Mouse (Mus musculus) brain, embryonic 14.5 days (tissue): Measurements from ENCODE around the gene Pde4b. TPM values are rescaled to one million over a fixed set of nuclear protein-coding genes. Genes with fewer than 3 reads are reported as not detected.

Experiments used
- DNase-seq: peaks from one replicate; pipeline ENCODE4 v3.0.0-alpha.2; 2011; ENCODE audit warnings: low read depth
- CTCF ChIP-seq: fragments of 200-500 bp; IDR thresholded peaks from 2 replicates; pipeline ENCODE4 v1.5.1; 2012; ENCODE audit warnings: inconsistent platforms, mild to moderate bottlenecking, moderate library complexity, borderline replicate concordance; ENCODE audit not compliant: insufficient read depth, insufficient read length; ENCODE audit errors: extremely low read depth
- POLR2A ChIP-seq: fragments of 200-500 bp; IDR thresholded peaks from 2 replicates; pipeline ENCODE4 v1.6.1; 2012; ENCODE audit warnings: mild to moderate bottlenecking, inconsistent platforms, borderline replicate concordance; ENCODE audit not compliant: poor library complexity, insufficient read depth, insufficient read length, severe bottlenecking; ENCODE audit errors: extremely low read depth
- polyA plus RNA-seq: library from polyadenylated mRNA; depleted of rRNA; stranded (reverse); fragments of >200 nt; gene quantifications from 2 replicates; pipeline ENCODE4 v1.2.3, GENCODE M21; 2012

The Pde4b gene
- polyA plus RNA-seq, 1 experiment, result 35.0 TPM

DNA sequence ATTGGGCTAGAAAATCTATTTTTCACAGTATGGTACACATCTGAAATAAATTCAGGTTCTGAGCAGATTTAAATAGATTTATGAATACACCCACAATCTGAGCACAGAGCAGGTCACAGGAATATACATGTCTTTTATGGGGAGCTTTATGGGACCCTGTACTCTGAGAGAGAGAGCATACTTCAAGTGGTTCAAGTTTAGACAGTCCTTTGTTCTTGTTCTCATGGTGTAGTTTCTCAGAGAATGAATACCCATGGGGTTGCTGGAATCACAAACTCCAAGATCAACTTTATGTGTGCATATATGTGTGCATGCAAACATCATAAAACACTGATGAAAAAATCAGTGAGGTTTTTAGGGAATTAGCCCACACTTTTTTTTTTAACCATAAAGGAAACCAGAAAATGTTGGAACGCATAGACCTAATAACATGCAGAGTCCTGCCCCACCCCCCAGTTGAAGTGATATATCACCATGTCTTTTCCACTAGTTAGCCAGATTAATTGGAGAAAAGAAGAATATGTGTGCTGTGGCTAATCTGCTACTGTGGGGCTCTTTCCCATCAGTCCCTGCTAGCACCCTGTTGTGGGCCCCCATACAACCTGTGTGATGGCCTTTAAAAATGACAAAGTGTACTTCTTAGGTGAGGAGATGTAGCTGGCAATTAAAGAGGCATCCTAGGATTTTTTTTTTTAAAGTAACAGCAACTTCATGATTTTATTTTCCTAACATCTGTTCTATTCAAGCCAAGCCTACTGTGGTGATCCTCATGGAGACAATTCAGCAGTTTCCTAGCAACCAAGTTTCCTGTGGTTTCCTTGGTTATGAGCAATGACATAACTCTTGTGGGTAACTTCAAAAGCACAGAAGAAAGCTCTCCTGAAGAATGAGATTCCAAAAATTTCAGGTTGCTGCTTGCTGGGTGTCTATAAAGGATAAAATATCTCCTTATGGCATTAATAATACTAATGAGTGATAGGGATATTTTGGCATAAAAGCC is 264.4 kb downstream of the Pde4b start:
- DNase-seq, result peak; percentile 70
- no peak for TF ChIP-seq CTCF
- no peak for TF ChIP-seq POLR2A

DNA sequence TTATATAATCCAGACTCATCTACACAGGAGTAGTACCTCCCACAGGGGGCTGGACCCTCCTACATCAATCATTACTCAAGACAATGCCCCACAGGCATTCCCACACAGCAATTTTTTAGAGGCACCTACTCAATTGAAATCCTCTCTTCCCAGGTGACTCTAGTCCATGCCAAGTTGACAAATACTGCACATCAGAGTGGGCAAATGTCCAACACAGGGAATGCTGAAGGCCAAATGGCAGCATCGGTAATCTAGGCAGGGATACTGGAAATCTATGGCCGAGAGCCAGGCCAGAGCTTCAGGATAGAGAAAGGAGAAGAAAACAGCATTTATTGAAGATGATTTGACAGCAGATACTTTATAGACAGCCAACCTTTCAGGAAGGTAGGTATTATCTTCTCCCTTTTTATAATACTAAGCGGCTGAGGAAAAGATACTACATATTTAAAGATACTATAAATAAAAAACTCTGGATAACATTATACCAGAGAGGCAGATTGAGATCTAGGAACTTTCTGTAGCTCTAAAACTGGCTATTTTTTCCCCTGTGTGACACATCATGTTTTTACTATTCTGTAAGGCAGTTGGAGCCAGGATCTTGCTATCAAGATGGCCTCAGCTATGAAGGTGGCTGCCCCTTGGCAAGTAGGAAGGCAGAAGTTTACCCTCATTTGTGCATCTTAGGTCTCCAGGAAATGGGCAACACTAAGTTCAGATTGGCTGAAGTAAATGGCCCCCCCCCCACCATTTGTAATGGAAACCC is 266.5 kb downstream of the Pde4b start:
- TF ChIP-seq POLR2A (no peak), CTCF (no peak)
- DNase-seq, result no peak

DNA sequence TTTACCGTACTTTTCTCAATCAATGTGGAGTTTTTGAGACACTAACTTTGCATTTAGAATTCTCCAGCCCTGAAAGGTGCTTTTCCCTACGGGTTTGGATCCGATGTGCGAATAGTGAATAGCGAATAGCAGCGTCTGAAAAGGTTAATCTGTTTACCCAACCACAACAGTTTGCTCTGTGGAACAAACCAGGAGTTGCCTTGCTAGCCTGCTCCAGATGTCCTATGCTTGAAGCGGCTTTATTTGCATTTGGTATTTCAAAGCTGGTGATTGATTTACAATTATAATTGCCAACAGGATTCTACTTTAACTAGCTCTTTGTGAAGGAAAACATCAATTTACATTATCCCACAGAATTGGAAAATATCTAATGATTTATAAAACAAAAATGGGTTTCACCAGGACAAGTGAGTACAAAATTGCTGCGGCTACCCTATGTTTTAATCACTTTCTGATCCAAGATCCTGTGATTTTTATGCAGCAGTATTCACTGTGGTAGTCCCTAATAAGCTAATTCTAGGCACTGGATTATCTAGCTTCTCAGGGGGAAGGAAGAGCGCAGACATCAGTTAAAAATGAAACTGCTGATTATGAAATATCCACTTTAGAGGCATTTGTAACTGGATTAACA is 280.9 kb downstream of the Pde4b start:
- peak; percentile 59 for DNase-seq
- TF ChIP-seq POLR2A (no peak), CTCF (no peak)

DNA sequence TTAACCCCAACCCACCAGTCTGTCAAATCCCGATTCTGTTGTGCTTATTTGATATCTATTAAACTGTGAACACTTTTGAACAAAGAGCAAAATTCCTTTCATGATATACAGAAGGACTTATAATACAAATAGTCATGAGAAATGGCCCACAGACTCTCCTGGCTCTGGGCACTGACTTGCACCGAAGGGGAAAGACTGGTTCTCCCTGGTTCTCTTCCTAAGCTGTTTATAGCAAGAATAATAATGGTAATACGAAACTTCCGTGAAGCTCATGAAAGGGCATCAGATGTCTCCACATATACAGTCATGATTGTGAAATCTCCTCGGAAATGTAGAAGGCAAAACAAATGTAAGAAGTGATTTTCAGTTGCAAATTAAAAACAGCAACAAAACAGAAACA is 287.3 kb downstream of the Pde4b start:
- no peak for DNase-seq
- TF ChIP-seq CTCF (no peak), POLR2A (no peak)

DNA sequence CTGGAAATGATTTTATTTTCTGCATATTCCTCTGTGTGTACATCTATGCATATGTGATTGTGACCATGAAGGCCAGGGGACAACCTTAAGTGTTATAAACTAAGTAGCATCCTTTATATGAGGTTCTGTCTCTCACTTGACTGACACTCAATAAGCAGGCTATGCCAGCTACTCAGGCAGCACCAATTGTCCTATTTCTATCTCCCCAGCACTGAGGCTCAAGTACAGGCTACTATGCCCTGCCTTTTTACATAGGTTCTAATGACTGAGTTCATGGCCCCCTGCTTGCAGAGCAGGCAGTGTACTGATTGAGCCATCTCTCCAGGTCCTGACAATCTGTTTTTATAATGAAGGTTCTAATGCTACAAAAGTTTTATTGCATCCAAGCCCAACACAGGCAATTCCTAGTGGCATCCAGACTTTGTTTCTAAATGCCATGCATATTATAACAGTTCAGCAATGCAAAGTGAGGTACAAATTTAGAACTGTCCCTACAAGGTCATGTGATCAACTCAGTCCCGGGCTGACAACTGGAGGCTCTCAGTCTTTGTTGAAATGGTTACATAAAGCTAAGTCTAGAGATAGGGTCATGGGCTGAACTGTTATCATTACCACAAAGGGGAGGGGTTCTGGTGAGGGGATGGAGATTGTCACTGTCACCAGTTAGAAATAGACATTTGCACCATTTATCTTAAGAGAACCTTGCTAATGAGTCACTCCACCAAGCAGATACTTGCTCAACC is 295.6 kb downstream of the Pde4b start:
- TF ChIP-seq CTCF (no peak), POLR2A (no peak)

DNA sequence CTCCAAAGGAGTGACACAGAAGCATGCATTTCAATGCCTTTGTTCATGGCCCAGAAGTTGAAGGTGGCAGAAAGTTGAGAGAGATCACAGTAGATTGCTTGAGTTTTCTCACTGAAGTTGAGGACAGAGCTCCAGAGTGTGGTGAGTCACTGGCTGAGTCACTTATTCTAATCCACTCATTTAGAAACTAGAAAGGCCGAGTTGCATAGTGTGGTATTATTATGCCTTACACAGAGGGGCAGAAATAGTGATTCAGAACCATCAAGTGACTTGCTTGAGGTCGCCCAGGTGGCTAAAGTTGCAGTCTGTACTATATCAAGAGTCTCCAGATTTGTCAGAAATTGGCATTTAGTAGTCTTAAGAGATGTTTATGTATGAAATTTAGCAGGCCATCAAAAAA is 306.3 kb downstream of the Pde4b start:
- TF ChIP-seq CTCF, result no peak
- DNase-seq, result no peak

More for the DNA sequence above, 295.6 kb downstream of the Pde4b start:
- no peak for DNase-seq

DNA sequence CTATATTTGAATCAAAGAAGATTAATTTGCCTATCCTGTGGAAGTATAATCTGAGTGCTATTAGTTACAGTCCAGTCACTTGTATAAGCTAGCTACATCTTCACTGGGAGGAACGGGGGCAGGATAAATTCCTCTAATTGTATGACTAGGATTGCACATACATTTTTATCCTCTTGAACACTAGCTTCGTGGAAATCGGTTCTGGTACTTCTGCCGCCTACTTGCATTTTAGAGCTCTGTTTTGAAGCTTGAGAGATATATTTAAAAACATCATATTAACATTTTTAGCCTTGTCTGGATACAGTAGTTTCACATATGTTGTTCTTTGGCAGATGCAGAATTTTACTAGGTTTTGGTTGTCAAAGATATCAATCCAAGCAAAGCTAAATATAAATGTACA is 310.0 kb downstream of the Pde4b start:
- TF ChIP-seq CTCF (no peak), POLR2A (no peak)
- DNase-seq, result no peak

DNA sequence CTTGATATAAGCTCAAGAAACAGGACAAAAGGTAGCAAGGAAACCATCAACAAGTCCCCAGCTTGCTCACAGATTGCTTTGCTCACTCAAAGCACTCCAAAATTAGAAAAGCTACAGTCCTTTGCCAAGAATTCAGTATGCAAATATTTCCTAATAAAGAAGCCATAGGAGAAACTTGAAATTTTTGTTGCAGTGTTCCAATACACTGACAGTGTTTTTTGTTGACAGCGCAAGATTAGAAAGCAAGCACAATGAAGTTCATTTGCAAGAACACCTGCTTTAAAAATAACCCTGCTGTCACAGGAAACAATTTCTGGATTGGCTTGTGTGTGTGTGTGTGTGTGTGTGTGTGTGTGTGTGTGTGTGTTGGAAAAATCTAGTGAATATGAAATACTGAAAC is 311.2 kb downstream of the Pde4b start:
- no peak for TF ChIP-seq CTCF
- TF ChIP-seq POLR2A, result no peak
- DNase-seq, result peak; percentile 41

DNA sequence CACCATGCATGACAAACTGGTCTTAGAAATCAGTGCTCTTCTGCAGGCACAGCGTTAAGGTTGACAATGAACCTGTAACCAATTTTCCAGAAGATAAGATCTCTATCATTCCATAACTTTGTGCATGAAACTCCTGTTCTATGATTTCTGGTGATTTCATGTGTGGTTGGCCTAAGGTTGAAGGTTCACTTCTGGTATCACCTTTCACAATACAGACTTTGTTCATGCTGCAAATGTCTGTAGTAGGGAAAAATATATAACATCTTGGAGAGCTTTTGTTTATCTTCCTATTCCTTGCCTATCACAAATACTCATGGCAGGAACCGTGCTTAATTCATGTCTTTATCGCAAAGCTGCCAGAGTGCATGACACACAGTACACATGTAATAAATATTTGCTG is 319.5 kb downstream of the Pde4b start:
- TF ChIP-seq POLR2A, result no peak
- no peak for TF ChIP-seq CTCF
- DNase-seq, result peak; percentile 22

DNA sequence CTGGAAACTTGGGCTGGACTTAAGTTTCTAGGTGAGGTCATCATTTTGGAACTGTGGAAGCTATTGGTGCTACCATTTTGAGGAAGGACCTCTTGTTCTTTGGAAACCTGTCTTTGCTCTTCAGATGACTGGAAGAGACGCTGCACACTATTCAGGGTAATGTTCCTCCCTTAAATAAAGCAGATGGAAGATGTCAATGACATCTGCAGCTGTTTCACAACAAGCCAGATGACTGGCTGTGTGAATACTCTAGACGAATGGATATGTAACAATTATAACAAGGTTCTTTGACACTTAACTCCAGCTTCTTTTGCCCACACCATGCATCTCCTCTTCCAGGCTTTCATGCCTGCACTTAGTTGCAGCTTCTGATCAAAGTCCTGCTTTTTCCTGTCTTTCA is 320.8 kb downstream of the Pde4b start:
- TF ChIP-seq CTCF, result no peak
- TF ChIP-seq POLR2A, result no peak
- DNase-seq, result no peak
